Mouse (Mus musculus) right cerebral cortex, postnatal 10 days (tissue): Measurements from ENCODE around the gene Fam178b.
A peak's percentile ranks its signal among the peaks of the same experiment; 100 is the strongest.

ENCODE experiments used
- DNase-seq, 2 experiments: peaks; one replicate each; pipeline ENCODE4 v3.0.0; 2021; ENCODE audit warnings: low spot score in 2 of 2

The Fam178b gene

DNA sequence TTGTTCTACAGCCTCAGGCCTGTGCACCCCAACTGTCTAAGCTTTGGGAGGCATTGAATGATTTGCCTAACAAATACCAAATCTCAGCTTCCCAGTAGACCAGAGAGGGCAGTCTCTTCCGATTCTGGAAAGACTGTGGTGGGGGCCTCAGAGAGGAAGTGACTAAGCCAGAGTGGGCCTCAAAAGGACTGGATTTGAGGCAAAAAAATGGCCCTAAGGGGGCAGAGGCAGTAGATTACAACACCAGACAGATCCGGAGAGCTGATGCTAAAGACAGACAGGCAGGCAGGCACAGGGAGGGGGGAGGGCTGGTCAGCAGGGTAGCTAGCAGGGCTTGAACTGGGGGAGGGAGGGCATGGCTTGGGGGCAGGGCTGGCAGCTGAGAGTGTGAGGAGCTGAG, 116.6 kb downstream of the Fam178b start:
- DNase-seq = no peak

DNA sequence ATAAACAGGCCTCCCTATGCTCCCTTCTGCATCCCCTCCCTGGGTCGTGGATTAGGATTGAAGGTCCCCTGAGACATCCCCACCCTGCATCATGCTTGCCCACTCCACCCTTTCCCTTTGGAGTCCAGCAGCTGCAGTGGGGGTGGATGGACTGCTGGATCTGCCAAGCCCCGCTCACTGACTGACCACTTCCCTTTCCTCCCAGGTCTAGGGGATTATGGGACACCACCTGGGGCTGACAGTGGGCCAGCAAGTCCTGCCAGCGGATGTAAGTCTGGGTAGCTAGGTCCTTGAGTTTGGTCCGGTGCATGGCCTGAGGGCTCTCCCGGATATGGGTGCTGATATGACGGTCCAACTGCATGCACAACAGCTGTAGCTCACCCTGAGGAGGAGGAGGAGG, 118.9 kb downstream of the Fam178b start:
- DNase-seq = no peak

DNA sequence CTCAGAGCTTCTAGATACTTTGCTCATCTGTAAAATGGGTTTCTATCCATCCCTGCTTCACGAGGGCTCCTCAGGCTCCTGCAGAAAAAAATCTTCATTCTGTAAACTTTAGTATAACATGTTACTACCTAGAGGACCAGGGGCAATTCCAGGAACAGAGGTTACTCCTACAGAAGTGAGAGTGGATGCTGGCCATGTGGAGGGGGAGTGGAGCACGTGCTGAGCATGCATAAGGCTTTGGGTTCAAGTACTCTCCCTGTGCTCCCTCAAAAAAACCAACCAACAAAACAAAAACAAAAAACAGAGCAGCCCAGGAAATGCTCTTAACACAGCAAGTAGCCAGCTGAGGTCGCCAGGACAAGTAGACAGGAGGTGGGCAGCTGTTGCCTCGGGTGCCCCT, 119.4 kb downstream of the Fam178b start:
- DNase-seq = no peak

GRCm38 (mm10) chr1:36563197-36563596, 119.8 kb downstream of the Fam178b start:
- no peak for DNase-seq

DNA sequence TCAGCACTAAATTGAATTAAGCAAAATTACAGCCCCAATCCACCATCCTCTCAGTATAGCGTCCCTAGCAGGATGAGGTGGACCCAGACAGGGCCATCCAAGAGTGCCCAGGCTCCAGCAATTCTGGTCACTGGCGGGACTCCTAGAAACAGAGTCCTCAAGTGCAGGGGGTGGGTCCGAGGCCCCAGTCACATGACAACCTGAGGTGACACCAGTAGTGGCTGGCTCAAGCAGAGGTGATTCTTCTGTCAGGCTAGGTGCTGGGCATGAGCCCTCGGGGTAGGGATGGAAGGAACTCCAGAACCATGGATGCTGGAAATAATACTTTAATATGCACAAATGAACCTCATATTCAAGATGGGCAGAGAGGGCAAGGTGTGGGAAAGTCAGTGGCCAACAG, 120.6 kb downstream of the Fam178b start:
- DNase-seq = no peak

- DNase-seq = no peak
These were observed 122.1 kb downstream of the Fam178b start for GRCm38 (mm10) chr1:36560903-36561302.

DNA sequence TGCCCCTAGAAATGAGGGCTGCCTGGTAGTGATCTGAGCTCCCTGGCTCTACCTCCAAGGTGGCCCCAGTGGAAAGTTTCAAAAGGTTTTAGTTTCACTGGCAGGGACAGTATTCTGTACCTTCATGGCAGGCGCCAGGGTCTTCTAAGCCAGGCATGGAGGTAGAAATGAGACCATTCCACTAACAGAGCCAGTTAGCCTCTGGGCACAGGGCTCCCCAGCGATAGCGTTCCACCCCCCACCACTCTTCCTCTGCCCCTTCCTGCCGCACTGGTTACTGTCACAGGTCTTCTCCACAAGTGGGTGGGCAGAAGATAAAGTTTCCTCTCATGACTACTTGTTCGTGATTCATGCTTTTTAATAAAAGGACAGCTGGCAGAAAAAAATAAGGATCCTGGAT, 123.1 kb downstream of the Fam178b start:
- DNase-seq = no peak

GRCm38 (mm10) chr1:36559256-36559655, 123.7 kb downstream of the Fam178b start:
- DNase-seq = no peak

- peak; percentile 85 to 87 for DNase-seq
These were observed 124.7 kb downstream of the Fam178b start, which contains the start of gene Sema4c for GRCm38 (mm10) chr1:36558031-36558993. Sema4c (minus strand) TSS chr1:36558349.

DNA sequence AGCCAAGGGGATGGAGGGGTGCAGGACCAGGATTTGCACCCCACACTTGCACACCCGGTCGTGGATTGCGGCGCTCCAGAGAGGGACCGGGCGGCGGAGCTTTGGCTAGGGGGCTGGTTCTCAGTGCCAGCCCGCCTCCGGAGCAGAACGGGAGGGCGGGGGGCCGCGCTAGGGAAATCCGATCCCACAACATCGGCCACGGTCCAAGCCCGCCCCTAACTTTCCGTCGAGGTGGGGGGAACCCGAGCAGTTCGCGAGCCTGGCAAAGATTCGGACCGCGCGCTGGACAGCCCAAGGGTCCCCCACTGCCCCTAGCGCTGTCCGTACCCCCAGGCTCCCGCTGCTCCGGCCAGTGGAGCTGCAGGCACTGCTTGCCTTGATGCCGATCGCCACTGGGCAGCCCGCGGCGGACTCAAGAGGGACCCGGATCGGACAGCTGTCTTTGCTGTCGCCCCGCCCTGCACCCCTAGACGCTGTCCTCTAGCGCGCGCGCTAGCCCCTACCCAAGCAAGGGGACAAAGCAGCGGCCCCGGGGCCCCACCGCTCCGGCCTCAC, 125.4 kb downstream of the Fam178b start:
- peak; percentile 86 to 87 for DNase-seq

DNA sequence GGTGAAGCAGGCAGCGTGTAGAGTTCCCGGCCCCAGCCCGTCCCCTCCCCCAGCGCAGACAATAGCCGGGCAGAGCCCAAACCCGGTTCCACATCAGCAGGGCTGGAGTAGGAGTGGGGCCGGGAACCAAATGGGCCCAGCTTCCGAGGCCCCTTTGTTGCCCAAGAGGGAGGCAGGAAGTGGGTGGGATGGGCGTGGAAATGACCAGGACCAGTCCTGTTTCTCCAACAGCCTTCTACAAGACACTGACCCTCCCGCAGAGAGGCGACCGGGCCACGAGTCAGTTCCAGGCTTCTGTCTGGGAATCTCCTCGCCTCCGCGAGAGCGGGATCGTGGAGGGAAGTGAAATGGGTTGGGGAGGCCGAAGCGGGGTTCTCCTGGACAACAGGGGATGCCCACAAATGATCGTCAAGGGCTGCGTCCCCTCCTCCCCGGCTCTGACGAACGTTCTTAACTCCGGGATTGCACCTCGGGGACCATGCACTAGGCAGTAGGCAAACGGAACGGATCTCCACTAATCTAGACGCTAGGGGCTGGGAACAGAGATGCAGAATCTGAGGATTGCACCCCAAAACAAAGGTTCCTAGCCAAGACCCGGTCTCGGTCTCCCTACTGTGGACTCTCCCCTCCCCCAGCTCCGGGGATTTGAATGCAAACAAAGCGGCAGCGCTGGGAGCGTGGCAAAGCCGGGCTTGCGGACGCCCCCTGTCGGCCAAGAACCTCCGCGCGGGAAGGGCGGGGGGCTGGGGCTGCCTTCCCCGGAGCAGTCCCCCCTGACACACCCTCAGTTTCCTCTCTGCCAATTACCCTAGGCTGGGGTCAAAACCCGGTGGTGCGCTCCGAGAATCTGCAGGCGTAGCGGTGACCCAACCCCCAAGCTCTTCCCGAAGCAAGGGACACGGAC, 126.2 kb downstream of the Fam178b start:
- DNase-seq = peak; percentile 94 to 96

GRCm38 (mm10) chr1:36555798-36556395, 127.1 kb downstream of the Fam178b start:
- DNase-seq = peak in 1 of 2 experiments; percentile 61

- no peak for DNase-seq
These were observed 128.2 kb downstream of the Fam178b start for GRCm38 (mm10) chr1:36554633-36555399.

GRCm38 (mm10) chr1:36552506-36552905, 130.5 kb downstream of the Fam178b start:
- DNase-seq = no peak

GRCm38 (mm10) chr1:36551904-36552303, 131.1 kb downstream of the Fam178b start:
- DNase-seq = no peak

- no peak for DNase-seq
These were observed 132.7 kb downstream of the Fam178b start for GRCm38 (mm10) chr1:36550075-36550863.

DNA sequence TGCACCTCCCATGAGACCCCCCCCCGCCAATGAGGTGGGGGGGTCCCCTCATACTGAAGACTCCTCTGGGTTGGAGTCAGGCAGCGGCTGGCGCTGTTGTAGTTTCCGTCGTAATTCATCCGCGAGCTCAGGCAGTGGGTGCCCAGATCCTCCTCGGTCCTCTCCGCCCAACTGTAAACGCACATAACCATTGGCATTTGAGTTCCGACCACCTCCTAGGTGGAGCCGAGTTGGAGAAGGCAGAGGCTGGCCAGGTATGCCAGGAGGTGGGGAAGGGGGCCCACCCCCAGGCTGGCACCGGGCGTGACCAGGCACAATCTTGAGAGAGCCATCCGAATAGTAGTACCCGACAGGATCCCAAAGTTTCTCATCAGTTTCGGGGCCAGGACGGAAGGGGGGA, 133.5 kb downstream of the Fam178b start:
- DNase-seq = no peak

DNA sequence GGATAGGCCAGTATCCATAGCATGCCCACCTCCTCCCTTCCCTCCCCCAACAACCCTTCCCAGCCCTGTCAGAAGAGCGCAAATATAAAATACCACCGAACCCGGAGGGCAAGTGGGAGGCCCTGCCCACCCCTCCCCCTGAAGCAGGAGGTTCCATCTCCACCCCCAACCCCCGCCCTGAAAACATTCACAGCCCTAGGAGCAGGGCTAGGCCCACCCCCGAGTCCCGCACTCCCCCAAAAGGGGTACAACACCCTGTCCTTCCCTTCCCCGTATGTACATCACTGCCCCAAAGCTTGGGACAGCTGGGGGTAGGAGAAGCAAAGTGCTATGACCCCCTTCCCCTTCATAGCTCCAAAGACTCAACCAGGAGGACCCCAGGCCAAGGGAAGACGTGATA, 134.2 kb downstream of the Fam178b start:
- DNase-seq = no peak

- DNase-seq = peak in 1 of 2 experiments; percentile 75
These were observed 134.9 kb downstream of the Fam178b start for GRCm38 (mm10) chr1:36547981-36548598.
